Mouse (Mus musculus) gastrocnemius, postnatal 25 days (tissue): ENCODE results near the gene Otud1. TPM values are rescaled to one million over a fixed set of nuclear protein-coding genes. Genes with fewer than 3 reads are reported as not detected.

Experiments
- DNase-seq: peaks from one replicate; pipeline ENCODE4 v3.0.0; 2022
- long read RNA-seq, 2 experiments: library from polyadenylated mRNA; stranded (forward); transcript quantifications; one replicate each; pipeline ENCODE4 v2.0.0; 2021
- total RNA-seq, 2 experiments: library from RNA; stranded (reverse); gene quantifications; 1 replicate in 1 of 2; 2 replicates in 1 of 2; pipeline ENCODE4 v1.2.3; 2021

The Otud1 gene
- total RNA-seq, result 10 to 100 TPM; 13.0 to 17.5 TPM
- long read RNA-seq, experiment 1, transcript Otud1-201 (1 exons, 2,832 nt), result major isoform, 14 of 14 reads
- long read RNA-seq, experiment 1, partial matches to known transcripts, result 0 of 14 reads
- long read RNA-seq, experiment 1, other reads (novel, unspliced or antisense), result 0 of 14 reads
- long read RNA-seq, experiment 2, transcript Otud1-201 (1 exons, 2,832 nt), result major isoform, 26 of 26 reads
- long read RNA-seq, experiment 2, partial matches to known transcripts, result 0 of 26 reads
- long read RNA-seq, experiment 2, other reads (novel, unspliced or antisense), result 0 of 26 reads

- DNase-seq, result peak; percentile 96
These were observed at the start of gene Otud1 for GRCm38 (mm10) chr2:19657158-19657874. Otud1 (plus strand) TSS chr2:19657752.

- no peak for DNase-seq
These were observed 49.7 kb upstream of the Otud1 start for GRCm38 (mm10) chr2:19607852-19608251.

DNA sequence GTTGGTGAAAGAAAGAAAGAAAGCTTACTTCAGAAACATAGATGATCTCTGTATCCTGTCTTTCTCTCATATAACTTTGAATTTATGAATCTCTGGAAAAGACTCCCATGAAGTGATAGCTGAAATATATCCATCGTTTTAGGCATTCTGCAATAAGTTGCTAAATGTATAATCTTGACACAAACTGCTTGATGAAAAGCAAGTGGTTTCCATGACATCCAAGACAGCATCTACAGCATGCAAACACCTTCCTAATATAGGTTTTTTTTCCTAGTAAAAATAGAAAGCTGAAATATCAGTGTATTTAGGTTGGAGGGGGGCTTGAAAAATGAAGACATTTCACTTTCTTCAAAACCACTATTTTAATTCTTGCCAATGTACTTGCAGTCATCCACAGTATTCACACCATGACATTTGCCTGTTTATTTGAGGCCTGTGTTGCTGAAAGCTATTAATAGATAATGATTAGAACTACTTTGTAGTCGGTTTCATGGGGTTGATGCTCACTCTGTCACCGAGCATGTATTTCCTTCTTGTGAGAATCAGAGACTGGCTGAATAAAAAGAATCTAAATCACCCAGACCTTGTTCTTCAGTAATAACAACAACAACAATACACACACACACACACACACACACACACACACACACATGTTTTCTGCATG is 49.0 kb upstream of the Otud1 start:
- DNase-seq, result no peak

DNA sequence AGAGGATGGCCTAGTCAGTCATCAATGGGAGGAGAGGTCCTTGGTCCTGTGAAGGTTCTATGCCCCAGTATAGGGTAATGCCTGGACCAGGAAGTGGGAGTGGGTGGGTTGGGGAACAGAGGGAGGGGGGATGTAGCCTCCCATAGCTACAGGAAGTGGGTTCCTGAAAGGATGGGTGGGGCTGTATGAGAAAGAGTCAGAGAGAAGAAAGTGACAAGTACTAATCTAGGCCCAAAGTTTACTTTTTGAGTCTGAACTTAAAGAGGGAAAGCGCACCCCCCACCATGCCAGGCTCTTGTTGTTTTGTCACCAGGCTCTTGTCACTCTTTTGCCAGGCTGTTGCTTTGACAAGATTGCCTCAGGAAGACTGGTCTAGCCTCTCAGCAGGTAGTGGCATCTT is 35.5 kb upstream of the Otud1 start:
- DNase-seq, result no peak

- DNase-seq, result no peak
These were observed 30.5 kb upstream of the Otud1 start for GRCm38 (mm10) chr2:19627044-19627443.

DNA sequence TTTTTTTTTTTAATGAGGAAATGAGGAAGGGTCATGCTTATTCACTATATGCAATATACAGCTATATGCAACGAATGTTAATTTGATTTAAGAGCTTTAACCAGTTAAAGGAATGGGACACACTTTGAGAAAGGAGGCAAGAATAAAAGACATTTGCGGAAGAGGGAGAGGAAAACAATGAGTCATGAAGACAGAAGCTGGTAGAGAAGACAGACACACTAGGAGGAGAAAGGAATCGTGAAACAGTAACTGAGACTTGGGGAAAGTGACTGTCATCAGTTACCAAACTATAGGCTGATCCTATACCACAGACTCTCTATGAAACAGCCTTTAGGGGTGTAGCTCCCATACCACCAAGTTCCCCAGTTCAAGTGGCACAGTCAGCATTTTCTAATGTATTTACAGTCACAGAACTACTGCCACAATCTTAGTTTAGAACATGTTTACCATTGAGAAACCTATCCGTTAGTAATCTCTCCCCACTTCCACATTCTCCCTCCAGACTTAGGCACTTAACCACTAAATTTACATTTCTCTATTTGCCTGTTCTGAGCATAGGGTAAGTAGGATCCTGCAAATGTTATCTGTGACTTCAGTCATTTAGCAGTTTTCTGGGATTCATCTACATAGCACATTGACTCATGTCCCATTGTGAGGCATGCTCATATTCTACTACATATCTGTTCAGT is 29.5 kb upstream of the Otud1 start:
- DNase-seq, result no peak

DNA sequence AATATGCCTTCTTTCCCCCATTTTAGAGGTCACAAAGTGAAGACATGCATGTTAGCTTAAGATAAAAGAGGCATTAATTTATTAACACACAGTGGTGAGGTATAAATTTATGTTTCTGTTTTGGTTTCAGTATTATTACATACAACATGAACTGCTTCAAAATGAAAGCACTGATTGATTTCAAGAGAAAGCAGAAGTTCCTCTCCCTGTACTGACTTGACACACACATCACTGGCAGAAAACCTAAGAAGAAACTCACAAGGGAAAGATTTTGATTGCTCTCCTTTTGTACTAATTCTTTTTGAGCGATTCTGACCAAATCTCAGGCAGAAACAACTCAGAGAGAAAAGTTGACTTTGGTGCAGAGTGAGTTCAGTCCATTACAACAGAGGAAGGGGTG is 27.0 kb upstream of the Otud1 start:
- no peak for DNase-seq

DNA sequence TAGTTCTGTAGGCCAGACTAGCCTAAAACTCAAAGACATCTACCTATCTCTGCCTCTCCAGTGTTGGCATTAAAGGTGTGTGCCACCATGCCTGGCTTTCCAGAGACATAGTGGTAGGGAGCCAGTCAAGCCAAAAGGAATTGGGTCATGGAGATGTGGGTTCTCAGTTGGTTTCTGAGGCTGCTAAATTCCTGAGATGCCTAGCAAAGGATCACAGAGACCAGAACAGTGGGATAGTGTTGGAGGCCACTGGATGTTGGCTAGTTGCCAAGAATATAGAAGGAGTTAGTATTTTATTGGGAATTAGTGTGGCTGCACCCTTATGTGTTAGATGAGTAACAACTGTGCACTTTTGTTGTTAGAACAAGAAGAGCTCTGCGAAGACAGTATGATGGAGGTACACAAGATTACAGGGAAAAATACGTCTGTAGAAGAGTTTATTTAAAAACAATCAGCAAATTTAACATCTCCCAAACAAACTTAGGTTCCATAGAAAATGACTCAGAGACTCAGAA is 24.1 kb upstream of the Otud1 start:
- DNase-seq, result no peak

DNA sequence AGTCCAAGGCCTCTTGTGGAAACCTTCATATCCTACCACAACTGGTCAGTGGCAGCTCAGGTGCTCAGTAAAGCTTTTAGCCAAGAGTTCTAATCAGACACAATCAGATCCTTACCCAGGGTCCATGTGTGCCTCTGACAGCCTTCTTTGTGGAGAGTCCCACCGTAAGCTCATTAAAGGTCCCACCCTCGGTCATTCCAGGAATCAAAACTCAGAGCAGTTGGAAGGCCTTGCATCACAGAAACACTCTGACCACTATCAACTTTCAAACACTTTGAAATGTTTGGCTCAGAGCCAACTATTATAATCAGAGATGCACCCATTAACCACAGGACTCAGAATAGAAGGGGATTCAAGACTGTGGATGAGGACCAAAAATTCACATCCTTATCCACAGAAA is 12.4 kb upstream of the Otud1 start:
- no peak for DNase-seq

DNA sequence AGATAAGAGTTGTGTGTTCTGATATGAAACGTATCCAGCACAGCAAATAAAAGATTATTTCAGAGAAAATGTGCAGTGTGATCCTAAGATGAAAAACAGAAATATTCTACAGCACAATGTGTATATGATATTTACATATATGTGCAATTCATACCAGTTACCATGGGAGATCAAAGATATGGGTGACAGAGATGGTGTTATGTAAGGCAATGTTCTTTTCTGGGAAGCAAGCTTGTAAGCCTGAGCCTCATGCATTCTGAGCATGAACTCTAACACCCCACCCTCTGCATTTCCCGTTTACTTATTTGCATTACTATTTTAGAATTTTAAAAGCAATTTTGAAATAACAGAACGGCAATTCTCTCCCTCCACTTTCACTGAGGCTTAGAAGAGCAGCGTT is 11.4 kb upstream of the Otud1 start:
- no peak for DNase-seq

GRCm38 (mm10) chr2:19646910-19647309 is 10.6 kb upstream of the Otud1 start:
- peak; percentile 19 for DNase-seq

GRCm38 (mm10) chr2:19656436-19656835 is 1.1 kb upstream of the Otud1 start:
- no peak for DNase-seq

GRCm38 (mm10) chr2:19657881-19658589 is 483 bp downstream of the Otud1 start:
- DNase-seq, result peak; percentile 59

- no peak for DNase-seq
These were observed 1.3 kb downstream of the Otud1 start for GRCm38 (mm10) chr2:19658661-19659384.

- no peak for DNase-seq
These were observed 3.3 kb downstream of the Otud1 start for GRCm38 (mm10) chr2:19660875-19661274.

- DNase-seq, result no peak
These were observed 5.7 kb downstream of the Otud1 start for GRCm38 (mm10) chr2:19663146-19663848.

- no peak for DNase-seq
These were observed 6.6 kb downstream of the Otud1 start for GRCm38 (mm10) chr2:19664147-19664546.

DNA sequence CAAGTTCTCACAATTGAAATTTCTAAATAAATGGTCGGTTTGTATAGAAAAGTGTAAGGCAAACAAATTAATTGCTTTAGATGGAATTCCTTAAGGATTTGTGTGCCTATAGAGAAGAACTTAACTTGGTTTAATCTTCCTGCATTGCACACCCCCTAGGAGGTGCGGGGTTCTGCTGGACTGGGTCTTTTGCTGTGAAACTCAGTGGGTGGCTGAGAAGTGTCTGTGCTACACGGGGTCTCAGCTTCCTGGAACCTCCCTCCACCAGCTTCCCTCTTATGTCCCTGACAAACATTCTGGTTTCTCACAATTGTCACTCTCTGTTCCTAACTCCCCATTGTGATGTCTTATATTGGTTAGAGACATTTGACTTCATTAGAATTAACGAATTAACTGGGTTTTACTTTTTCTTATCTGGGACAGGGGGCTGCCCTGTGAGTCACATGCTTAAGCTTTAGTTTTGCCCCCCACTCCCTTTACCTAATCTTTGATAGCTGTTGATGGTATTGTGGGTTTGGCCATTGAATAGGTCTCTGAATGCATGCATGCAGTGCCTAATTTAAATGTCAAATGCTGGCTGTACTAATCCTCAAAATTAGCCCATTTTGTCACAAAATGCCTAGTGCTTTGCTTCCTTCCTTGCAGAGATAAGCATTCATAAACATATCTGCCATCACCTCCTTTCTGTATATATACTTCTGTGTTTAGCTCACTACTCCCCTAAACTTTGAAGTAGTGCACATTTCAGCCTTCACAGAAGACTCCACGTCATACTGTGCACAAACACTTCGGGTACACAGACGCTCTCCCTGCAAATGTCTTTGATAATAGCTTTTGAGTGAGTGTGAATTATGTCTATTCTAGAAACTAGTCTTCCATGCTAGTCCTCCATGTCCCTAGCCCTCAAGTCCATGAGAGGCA is 7.3 kb downstream of the Otud1 start:
- DNase-seq, result no peak

GRCm38 (mm10) chr2:19665841-19666240 is 8.3 kb downstream of the Otud1 start:
- DNase-seq, result peak; percentile 24
